Mouse (Mus musculus) lung, postnatal 25 days (tissue): ENCODE measurements around the gene Rcbtb2.
A peak's percentile ranks its signal among the peaks of the same experiment; 100 is the strongest.

ENCODE experiments used
- DNase-seq: peaks from one replicate; pipeline ENCODE4 v3.0.0; 2022; ENCODE audit warnings: low spot score

Rcbtb2 gene

GRCm38 (mm10) chr14:73116938-73117337 lies 5.9 kb upstream of the Rcbtb2 start:
- DNase-seq, result peak; percentile 79

- no peak for DNase-seq
Measured at GRCm38 (mm10) chr14:73117411-73118392, 5.1 kb upstream of the Rcbtb2 start.

GRCm38 (mm10) chr14:73118482-73119347 lies 4.1 kb upstream of the Rcbtb2 start:
- no peak for DNase-seq

- DNase-seq, result no peak
Measured at GRCm38 (mm10) chr14:73119459-73119858, 3.4 kb upstream of the Rcbtb2 start.

- no peak for DNase-seq
Measured at GRCm38 (mm10) chr14:73119966-73120365, 2.9 kb upstream of the Rcbtb2 start.

- peak; percentile 41 for DNase-seq
Measured at GRCm38 (mm10) chr14:73122211-73122922, 470 bp upstream of the Rcbtb2 start.

- DNase-seq, result no peak
Measured at GRCm38 (mm10) chr14:73123381-73123780, 544 bp downstream of the Rcbtb2 start.

GRCm38 (mm10) chr14:73123786-73124185 lies 949 bp downstream of the Rcbtb2 start:
- DNase-seq, result no peak

- peak; percentile 37 for DNase-seq
Measured at GRCm38 (mm10) chr14:73130519-73130918, 7.7 kb downstream of the Rcbtb2 start.

GRCm38 (mm10) chr14:73131856-73132410 lies 9.1 kb downstream of the Rcbtb2 start:
- DNase-seq, result no peak

GRCm38 (mm10) chr14:73132731-73133130 lies 9.9 kb downstream of the Rcbtb2 start:
- DNase-seq, result no peak

GRCm38 (mm10) chr14:73137234-73137633 lies 14.4 kb downstream of the Rcbtb2 start:
- DNase-seq, result no peak

GRCm38 (mm10) chr14:73138483-73138882 lies 15.6 kb downstream of the Rcbtb2 start:
- no peak for DNase-seq

- DNase-seq, result no peak
Measured at GRCm38 (mm10) chr14:73139866-73140265, 17.0 kb downstream of the Rcbtb2 start.

GRCm38 (mm10) chr14:73141800-73142199 lies 19.0 kb downstream of the Rcbtb2 start:
- DNase-seq, result no peak

GRCm38 (mm10) chr14:73142421-73142895 lies 19.6 kb downstream of the Rcbtb2 start:
- no peak for DNase-seq

- peak; percentile 83 for DNase-seq
Measured at GRCm38 (mm10) chr14:73142896-73143709, 20.3 kb downstream of the Rcbtb2 start.

GRCm38 (mm10) chr14:73143710-73144420 lies 21.0 kb downstream of the Rcbtb2 start:
- no peak for DNase-seq

- DNase-seq, result no peak
Measured at GRCm38 (mm10) chr14:73145531-73145930, 22.7 kb downstream of the Rcbtb2 start.

GRCm38 (mm10) chr14:73146721-73147120 lies 23.9 kb downstream of the Rcbtb2 start:
- DNase-seq, result no peak
